Mouse (Mus musculus): Measurements from ENCODE around the gene Slc18a3.
A peak's percentile ranks its signal among the peaks of the same experiment; 100 is the strongest.

Slc18a3 gene

DNA sequence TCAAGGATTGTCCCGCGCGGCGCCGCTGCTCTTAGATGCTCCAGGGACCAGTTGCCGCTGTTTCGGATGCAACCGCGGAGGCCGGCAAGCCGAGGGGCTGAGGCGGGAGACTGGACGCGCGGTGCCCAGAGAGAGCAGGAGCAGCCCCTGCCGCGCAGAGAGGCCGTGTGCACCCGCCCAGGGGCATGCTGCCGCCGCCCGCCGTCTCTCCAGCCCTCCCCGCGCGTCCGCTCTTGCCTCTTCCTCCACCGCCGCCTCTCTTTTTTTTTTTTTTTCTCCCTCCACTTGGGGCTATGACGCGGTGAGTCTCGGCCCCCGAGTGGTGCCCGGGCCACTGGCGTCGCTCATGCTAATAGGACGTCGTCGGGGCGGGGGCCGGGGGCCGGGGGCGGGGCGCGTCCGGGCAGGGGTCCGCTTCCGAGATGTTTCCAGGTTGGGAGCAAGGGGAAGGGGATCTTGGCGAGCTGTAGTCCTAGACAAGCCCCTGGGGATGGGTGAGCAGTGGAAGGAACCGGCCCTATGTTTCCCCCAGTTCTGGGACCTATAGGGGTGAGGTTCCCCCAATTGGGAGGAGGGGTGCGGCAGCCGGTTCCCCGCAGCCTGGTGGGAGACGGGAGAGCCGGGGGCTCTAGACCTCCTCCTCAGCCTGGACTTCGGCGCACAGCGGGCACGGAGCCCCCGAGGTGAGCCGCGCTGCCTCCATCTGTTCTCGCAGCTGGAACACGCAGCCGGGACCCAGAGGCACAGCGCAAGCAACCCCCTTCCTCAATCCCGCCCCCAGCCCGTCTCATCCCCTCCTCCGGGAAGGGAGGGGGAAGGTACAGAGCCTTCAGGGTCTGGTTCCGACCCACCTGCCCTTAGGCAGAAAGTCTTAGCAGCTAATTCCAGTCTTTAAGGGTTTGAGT lies at the start of gene Slc18a3:
Gene Slc18a3, minus strand, starts transcription at position 250 of the 905 bp plus-strand sequence.
- DNase-seq (ENCODE audit: low read depth, low spot score) = peak; percentile 71

DNA sequence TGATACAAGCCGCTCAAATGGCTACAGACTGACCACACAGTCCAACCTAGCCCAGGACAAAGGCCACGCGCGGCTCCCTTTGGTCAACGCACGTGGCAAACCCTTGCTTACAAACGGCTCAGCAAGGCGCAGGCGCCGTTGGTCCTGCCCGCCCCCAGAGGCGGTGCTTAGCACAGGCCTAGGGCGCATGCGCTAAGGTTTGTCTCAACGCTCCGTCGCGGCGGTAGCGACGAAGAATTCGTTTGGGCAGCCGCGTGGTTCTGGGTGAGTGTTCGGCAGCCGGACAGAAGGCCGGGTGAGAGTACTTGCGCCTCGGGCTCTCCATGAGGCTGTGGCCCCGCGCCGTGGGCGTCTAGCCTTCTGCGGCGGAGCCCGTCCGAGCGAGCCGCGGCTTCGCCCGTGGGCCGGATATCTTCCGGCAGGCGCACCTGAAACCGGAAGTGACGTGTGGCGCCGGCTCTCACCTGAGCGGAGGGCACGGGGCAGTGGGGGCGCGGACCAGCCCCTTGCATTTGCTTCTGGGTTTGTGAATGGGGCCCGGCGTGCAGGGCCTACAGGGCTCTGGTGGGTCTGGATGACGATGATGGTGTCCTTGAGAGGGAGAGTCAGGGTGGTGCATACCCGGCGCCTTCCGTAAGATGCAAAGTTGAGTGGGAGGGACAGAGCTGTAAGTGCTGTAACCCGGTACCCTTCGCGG lies 48.8 kb upstream of the Slc18a3 start, which contains the start of gene Ercc6:
Gene Ercc6, plus strand, starts transcription at position 186 of the 697 bp plus-strand sequence.
- peak; percentile 91 for DNase-seq (ENCODE audit: low read depth, low spot score)

DNA sequence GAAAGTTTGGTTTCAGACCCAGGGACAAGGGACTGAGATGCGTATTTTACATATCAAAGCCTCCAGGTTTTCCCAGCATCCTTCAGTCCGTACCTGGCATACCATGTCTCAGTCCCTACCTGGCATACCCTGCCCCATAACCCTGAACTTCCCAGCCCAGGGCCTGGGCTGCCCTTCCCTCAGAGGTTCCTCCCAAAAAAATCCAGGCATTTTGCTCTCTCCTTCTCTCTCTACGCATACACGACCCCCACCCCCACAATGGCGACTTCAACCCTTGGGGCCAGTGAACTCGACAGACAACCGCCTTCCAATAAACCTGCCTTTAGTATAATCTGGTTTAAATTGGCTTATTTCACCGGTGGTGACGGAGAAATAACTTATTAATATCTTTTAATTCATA lies 48.3 kb upstream of the Slc18a3 start:
- no peak for DNase-seq (ENCODE audit: low read depth, low spot score)

DNA sequence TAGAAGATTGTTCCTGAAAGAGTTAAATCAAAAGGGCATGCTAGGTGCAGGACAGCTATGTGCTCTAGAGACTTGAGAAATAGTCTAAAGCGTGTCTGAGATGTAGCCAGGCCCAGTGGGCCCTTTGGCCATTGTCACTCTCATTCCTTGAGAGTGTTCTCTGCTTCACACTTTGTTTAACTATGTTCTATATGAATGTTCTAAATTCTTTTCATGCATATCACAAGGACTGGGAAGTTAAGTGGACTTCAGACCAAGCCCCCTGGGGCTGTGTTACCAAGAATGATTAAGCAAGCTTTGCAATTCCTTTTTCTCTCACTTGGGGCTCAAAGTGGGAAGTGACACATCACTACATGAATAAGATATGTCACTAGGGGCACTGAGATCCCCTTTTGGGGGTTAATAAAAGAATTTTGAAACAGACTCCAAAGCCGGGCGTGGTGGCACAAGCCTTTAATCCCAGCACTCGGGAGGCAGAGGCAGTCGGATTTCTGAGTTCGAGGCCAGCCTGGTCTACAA lies 44.9 kb upstream of the Slc18a3 start:
- no peak for DNase-seq (ENCODE audit: low read depth, low spot score)

DNA sequence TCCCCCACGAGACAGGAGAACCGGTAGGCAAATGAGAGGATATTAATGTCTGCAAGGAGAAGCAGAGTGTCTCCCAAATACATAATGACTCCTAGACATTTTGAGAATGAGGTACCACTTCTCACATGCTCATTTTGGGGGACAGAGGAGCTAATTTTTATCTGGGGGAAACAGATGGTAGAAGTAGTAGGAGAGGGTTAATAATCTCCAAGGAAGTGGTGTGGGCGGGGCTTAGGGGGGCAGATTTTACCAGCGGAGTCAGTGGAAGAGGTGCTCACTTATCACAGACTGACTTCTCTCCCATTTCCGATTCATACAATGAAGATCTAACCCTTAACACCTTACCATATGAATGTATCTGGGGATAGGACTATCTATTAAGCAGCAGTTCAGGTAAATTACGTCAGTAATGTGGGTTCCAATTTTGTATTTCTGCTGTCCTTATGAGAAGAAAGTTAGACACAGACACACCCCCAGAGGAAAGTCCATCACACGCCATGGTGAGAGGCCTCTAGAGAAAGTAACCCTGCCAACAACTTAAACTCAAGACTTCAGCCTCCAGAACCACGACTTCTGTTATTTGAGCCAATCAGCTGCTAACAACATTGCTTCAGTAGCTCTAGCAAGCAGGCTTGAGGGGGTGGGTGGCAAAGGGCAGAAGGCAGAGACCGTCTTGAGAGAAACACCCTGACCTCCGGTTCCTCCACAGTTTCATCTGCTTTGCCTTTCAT lies 43.6 kb upstream of the Slc18a3 start:
- DNase-seq (ENCODE audit: low read depth, low spot score) = no peak

DNA sequence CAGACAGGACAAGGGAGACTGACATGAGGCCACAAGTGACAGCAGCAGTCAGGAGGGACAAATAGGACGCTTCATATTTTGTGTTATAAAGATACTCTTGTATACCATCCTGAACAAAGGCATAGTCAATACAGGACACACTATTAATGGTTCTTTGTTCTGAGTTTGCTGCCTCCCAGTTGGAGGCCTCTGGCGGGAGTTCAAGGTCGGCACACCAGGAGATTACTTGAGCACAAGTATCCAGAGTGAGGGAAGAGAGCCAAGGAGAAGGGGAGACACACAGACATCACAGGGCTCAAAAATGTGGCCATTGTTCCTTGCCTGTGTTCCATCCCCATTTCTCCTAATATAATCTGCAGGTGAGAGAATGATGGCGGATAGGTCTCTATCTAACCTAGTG lies 42.6 kb upstream of the Slc18a3 start:
- DNase-seq (ENCODE audit: low read depth, low spot score) = peak; percentile 45

DNA sequence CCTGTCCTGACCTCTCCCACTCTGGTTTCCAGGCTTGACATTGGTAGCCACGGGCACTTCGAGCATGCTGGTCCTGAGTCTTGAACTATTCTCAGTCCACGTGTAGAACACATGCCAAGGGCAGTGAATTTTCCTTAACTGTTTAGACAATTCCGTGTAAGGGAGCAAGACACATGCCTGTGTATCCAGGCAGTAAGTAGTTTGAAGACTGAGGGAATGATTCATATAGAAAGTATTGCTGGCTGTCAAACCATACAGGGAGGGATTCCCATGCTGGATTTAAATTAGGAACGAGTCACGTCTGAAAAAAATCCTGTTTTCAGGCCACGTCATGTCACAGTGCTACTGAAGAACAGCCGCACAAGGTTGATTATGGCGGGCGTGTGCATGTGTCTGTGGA lies 41.7 kb upstream of the Slc18a3 start:
- DNase-seq (ENCODE audit: low read depth, low spot score) = no peak

DNA sequence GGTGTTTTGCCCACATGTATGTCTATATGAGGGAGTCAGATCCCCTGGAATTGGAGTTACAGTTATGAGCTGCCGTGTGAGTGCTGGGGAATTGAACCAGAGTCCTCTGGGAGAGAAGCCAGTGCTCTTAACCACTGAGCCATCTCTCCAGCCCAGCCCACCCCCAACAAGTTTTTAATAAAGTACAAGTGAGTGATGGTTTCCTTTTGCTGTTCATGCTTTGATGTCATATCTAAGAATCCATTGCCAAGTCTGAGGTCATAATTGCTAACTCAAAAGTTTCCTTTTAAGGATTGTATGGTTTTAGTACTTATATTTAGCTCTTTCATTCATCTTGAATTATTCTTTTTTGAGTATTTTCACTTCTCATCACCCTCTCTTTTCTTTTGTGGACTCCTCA lies 39.2 kb upstream of the Slc18a3 start:
- DNase-seq (ENCODE audit: low read depth, low spot score) = no peak

DNA sequence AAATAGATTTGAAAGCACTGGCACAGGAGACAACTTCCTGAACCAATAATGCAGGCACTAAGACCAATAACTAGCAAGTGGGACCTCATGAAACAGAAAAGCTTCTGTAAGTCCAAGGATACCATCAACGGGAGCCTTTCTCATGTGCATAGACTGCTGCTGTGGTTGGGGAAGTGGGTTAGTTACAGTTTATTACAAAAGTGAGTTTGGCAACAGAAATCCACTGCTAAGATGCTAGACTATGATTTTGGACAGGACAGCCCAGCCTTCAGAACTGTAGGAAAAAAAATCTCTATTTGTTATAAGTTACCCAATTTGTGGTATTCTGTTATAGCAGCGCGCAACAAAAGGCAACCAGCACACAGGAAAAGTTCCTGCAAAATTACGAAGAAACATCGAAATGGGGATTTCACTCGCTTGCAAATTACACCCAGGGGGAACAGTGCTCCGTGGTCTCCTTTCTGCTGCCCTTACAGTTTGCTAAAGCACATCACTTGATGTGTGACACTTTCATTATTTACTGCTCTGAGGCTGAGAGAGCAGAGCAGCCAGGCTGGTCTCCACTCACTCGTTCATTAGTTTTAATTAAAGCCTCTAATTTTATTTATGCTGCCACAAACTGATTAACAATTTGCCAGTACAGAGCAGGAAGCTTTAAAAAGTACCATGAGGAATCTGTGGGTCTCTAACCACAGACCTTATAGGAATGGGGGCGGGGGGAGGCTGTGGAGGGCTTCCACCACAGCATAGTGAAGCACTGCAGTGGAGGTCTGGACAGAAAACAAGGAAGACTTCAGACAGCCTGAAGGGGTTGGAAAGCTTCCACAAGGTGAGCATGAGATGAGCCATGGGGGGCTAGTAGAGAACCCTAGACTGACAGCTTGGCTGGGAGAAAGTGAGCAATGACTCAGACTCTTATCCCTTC lies 38.4 kb upstream of the Slc18a3 start:
- no peak for DNase-seq (ENCODE audit: low read depth, low spot score)

DNA sequence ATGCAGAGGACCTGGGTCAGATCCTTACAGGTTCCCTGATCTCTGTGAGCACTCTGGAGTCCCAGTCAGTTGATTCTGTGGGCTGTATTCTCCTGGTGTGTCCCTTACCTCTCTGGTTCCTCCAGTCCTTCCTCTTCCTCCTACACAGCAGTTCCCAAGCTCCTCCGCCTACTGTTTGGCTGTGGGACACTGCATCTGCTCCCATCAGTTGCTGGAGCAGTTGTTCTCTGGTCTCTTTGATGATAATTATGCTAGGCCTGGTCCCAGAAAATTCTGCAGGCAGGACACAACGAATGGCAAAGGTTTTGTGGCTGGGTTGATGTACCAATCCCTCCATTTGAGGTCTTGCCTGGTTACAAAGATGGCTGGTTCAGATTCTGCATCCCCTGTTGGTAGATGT lies 36.7 kb upstream of the Slc18a3 start:
- no peak for DNase-seq (ENCODE audit: low read depth, low spot score)

DNA sequence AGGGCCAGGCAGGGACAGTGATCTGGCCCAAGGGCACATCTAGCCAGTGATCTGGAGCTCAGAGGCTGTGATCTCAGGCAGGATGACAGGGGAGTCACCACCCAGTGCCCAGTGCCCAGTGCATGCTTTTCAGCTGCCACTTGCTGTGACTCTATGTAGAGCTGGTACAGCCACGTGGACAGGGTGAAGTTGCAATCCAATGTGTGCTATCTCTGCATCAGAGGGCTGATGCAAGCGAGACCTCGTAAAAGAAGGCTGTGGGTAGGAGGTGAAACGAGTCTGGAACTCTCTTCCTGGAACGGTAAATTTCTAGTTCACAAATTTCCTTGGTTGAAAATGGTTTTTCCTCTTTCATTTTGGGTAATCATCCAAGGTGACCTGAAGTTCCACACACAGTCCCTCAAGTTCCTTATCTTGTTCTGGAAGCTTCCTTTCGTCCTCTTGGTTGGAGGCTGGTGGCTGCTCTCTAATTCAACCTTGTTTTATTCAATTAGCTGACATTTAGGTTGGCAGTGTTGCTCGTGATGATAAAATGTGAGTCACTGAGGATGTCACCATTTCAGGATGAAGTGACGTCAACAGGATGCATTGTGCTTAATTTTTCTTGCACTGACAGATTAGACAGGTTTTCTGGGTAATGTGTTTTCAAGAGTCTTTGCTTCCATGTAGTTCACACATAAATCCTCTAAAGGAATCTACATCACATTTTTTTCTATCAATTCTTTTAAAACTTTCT lies 31.6 kb upstream of the Slc18a3 start:
- DNase-seq (ENCODE audit: low read depth, low spot score) = no peak

DNA sequence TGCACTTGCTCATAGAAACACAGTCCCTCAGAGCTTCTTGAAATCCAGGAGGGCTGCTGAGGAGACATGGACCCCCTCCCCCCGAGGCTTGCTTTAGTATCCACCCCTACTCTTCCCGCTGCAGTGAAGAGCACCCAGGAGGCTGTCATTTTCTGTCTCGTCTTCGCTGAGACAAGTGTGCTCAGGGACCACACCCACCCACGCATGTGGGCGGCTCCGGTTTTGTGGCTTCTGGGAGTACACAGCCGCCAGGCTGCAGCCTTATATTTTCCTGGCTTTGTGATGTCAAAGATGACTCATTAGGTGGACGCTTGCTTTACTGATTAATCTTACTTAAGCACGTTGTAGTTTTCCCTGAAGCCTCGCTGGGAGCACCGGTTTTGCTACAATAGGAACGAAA lies 27.9 kb upstream of the Slc18a3 start:
- DNase-seq (ENCODE audit: low read depth, low spot score) = peak; percentile 24

DNA sequence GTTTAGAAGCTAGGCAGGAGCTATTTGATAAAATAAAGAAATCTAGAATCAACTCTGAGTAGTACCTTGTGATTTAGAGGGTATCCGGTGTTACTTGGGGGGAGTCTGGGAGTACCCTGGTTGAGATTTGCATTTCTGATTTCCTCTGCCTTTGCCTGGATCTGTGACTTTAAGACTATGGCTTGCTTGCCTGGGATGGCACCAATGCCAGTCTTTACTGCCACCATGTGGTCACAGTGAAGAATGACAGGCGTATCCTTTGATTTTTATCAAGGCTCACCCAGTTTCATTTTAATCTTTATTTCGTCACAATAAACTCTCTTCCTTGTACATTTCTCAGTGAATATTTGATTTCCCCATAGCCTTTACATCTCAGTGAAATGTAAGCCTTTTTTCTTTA lies 17.4 kb upstream of the Slc18a3 start:
- peak; percentile 56 for DNase-seq (ENCODE audit: low read depth, low spot score)

DNA sequence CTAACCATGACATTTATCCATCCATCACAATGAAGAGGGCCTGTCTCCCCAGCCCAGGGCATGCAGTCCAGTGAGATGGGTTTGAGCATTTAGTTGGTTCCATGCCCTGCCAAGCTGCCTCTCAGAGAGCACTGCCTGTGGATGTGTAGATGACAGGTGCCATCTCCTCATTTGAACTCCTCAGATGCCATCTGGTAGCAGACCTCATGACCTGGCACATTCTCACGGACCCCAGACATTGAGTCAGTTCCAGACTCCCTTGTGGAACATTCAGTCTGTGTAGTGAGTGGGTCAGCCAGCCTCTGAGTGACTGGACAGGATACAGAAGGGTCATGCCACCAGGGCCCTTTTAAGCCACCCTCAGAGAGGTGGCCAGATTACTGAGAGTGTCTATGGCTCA lies 12.9 kb upstream of the Slc18a3 start:
- no peak for DNase-seq (ENCODE audit: low read depth, low spot score)

DNA sequence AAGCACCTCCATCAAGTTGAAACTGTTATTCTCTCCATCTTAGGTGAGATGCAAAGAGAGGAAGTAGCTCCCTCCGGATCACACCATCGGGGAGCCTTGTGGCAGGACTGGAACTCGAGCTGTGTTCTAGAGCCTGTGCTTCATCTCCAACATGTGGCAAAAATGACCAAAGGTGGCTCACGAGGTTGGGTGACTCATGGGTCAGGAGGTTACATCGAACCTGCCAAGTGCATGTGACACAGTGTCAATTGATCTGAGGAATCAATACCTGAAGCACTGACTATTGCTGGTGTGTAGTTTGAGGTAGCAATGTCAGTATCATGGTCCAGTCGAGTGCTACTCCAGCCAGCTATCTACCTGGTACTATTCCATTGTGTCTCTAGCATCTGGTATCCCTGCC lies 11.9 kb upstream of the Slc18a3 start:
- no peak for DNase-seq (ENCODE audit: low read depth, low spot score)

DNA sequence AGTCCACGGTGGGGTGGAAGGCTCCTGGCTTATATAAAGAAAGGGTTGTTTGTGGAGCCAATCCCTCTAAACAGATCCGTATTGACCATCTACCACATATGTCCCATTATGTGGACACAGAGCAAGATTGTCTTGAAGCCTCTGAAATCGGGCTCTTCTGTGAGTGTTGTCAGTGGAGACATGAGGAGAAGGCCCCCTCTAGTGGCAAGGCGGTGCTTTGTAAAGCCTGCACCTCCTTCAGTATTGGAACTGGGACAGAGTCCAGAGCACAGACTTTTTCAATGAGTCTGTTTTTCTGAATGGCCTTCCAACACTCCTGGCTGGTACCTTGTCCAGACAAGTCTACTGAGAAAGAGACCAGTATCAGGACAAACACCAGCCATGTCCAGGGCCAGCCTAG lies 8.3 kb upstream of the Slc18a3 start:
- DNase-seq (ENCODE audit: low read depth, low spot score) = peak; percentile 75

DNA sequence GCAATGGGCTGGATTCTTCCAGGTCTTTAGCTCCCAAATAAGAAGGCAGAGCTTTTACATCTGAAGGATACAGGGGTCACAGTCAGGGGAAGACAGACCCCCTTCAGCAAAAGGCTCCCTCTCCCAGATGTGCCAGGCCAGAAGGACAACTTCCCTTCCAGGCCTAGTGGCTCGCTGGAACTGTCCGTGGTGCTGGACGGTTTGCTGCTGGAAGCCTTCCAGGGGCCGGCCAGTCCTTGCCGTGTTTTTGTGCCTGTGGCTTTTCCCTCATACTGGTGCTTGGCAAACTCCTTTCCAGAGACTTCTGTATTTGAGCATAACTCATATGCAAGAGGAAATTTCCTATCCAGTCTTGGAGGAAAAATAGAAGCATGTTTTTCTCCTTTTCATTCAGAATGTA lies 3.0 kb upstream of the Slc18a3 start:
- DNase-seq (ENCODE audit: low read depth, low spot score) = peak; percentile 46

DNA sequence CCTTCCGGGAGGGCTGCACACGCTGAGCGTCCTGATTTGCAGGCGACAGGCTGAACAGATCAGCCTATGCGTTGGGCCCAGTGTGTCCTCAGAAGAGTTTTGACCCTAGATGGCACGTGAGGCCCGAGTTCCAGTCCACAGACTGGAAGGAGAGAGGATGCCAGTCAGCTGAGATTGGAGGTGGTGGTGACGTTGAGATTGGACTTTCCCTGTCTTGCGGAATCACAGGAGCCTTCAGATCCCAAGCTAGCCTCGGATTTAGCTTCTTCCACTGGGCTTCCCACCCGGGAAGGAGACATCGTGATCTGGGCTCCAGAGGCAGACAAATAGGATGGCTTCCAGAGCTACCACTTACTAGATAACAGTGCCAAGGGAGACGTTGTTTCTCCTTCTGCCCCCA lies 1.2 kb upstream of the Slc18a3 start, which contains the start of gene Chat:
Gene Chat, minus strand, starts transcription at position 101 of the 400 bp plus-strand sequence.
- DNase-seq (ENCODE audit: low read depth, low spot score) = no peak

DNA sequence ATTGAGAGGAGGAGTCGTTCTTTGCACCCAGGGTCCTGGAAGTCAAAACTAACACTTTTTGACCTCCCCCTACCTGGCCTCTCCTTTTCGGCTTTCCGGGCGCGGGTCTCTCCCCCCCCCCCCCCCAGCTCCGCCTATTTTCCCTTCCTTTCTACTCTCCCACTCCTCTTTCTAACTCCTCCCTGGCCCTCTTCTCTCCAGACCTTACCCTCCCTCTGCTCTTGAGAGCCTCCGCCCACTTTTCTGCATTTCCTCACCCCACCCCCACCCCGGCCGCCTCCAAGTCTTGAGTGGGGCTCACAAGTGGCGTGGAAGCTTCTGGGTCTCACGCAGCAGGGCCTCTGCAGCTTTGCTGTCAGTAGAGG lies 838 bp upstream of the Slc18a3 start:
- peak; percentile 70 for DNase-seq (ENCODE audit: low read depth, low spot score)

Measured in R1 (cell line).